Mouse (Mus musculus) hindlimb bud, embryonic 11.5 days (tissue): ENCODE results near the gene Itm2b.

Source experiments
- DNase-seq: peaks from one replicate; pipeline ENCODE4 v3.0.0-alpha.2; 2012; ENCODE audit warnings: low read depth, low spot score; ENCODE audit errors: extremely low spot score

Gene Itm2b

GRCm38 (mm10) chr14:73324634-73325455, 60.2 kb downstream of the Itm2b start:
- DNase-seq, result no peak

GRCm38 (mm10) chr14:73323965-73324364, 61.1 kb downstream of the Itm2b start:
- no peak for DNase-seq

- DNase-seq, result no peak
Measured at GRCm38 (mm10) chr14:73322142-73322541, 62.9 kb downstream of the Itm2b start.

GRCm38 (mm10) chr14:73316933-73317332, 68.2 kb downstream of the Itm2b start:
- no peak for DNase-seq

GRCm38 (mm10) chr14:73313864-73314263, 71.2 kb downstream of the Itm2b start:
- no peak for DNase-seq

GRCm38 (mm10) chr14:73313396-73313795, 71.7 kb downstream of the Itm2b start:
- DNase-seq, result no peak

- no peak for DNase-seq
Measured at GRCm38 (mm10) chr14:73312909-73313308, 72.2 kb downstream of the Itm2b start.
